Mouse (Mus musculus): ENCODE measurements around the gene Shank2. TPM values are rescaled to one million over a fixed set of nuclear protein-coding genes. Genes with fewer than 3 reads are reported as not detected.

The Shank2 gene
- polyA plus RNA-seq, 1 experiment from 2014 or later: 9.7 TPM

GRCm38 (mm10) chr7:144160646-144161249 is 159.0 kb downstream of the Shank2 start:
- H3K4me3 ChIP-seq (replicated peaks; ENCODE audit: low read length): no peak overlapping the region
- H3K36me3 ChIP-seq (ENCODE audit: control insufficient read depth, insufficient read depth): no peaks in the 10 kb centered on the region
- H3K9ac ChIP-seq (replicated peaks; ENCODE audit: low read depth, low read length): no peak overlapping the region
- peak overlapping the region; percentile 76 for H3K27ac ChIP-seq (ENCODE audit: low read length)
- no peaks in the 10 kb centered on the region for H3K9me3 ChIP-seq (ENCODE audit: control insufficient read depth, low read length)
- H3K4me2 ChIP-seq (ENCODE audit: low read length): no peak overlapping the region
- H3K4me1 ChIP-seq (replicated peaks; ENCODE audit: control insufficient read depth, insufficient read depth, low read length): peaks cover 25% of the 10 kb centered on the region
- H3K27me3 ChIP-seq (replicated peaks; ENCODE audit: control insufficient read depth, insufficient read depth, low read length): no peaks in the 10 kb centered on the region
- WGBS: 74% methylated on average over 15 of the region's 15 CpGs
- peak; percentile 70 for ATAC-seq

GRCm38 (mm10) chr7:144170272-144170671 is 168.5 kb downstream of the Shank2 start:
- WGBS: 64% methylated on average over 5 of the region's 5 CpGs
- Histone ChIP-seq H3K9ac (replicated peaks; ENCODE audit: low read depth, low read length) (no peak overlapping the region), H3K4me2 (ENCODE audit: low read length) (no peak overlapping the region), H3K4me1 (replicated peaks; ENCODE audit: control insufficient read depth, insufficient read depth, low read length) (peaks cover 20% of the 10 kb centered on the region), H3K4me3 (replicated peaks; ENCODE audit: low read length) (no peak overlapping the region), H3K36me3 (ENCODE audit: control insufficient read depth, insufficient read depth) (no peaks in the 10 kb centered on the region), H3K9me3 (ENCODE audit: control insufficient read depth, low read length) (no peaks in the 10 kb centered on the region), H3K27ac (ENCODE audit: low read length) (no peak overlapping the region), H3K27me3 (replicated peaks; ENCODE audit: control insufficient read depth, insufficient read depth, low read length) (no peaks in the 10 kb centered on the region)
- no peak for ATAC-seq

GRCm38 (mm10) chr7:144170686-144171085 is 169.0 kb downstream of the Shank2 start:
- Histone ChIP-seq H3K4me3 (replicated peaks; ENCODE audit: low read length) (no peak overlapping the region), H3K27me3 (replicated peaks; ENCODE audit: control insufficient read depth, insufficient read depth, low read length) (no peaks in the 10 kb centered on the region), H3K27ac (ENCODE audit: low read length) (no peak overlapping the region), H3K4me1 (replicated peaks; ENCODE audit: control insufficient read depth, insufficient read depth, low read length) (peaks cover 22% of the 10 kb centered on the region), H3K36me3 (ENCODE audit: control insufficient read depth, insufficient read depth) (no peaks in the 10 kb centered on the region), H3K9ac (replicated peaks; ENCODE audit: low read depth, low read length) (no peak overlapping the region), H3K4me2 (ENCODE audit: low read length) (no peak overlapping the region), H3K9me3 (ENCODE audit: control insufficient read depth, low read length) (no peaks in the 10 kb centered on the region)
- 69% methylated on average over 9 of the region's 9 CpGs for WGBS
- no peak for ATAC-seq

GRCm38 (mm10) chr7:144173869-144174268 is 172.1 kb downstream of the Shank2 start:
- no peak overlapping the region for H3K4me2 ChIP-seq (ENCODE audit: low read length)
- no peaks in the 10 kb centered on the region for H3K27me3 ChIP-seq (replicated peaks; ENCODE audit: control insufficient read depth, insufficient read depth, low read length)
- no peak overlapping the region for H3K4me3 ChIP-seq (replicated peaks; ENCODE audit: low read length)
- no peaks in the 10 kb centered on the region for H3K9me3 ChIP-seq (ENCODE audit: control insufficient read depth, low read length)
- H3K4me1 ChIP-seq (replicated peaks; ENCODE audit: control insufficient read depth, insufficient read depth, low read length): peaks cover 38% of the 10 kb centered on the region
- ATAC-seq: no peak; the same call in 1 of the 2 replicates
- no peaks in the 10 kb centered on the region for H3K36me3 ChIP-seq (ENCODE audit: control insufficient read depth, insufficient read depth)
- peak overlapping the region; percentile 56 for H3K27ac ChIP-seq (ENCODE audit: low read length)
- WGBS: 85% methylated on average over 6 of the region's 6 CpGs
- H3K9ac ChIP-seq (replicated peaks; ENCODE audit: low read depth, low read length): no peak overlapping the region

- H3K9ac ChIP-seq (replicated peaks; ENCODE audit: low read depth, low read length): no peak overlapping the region
- WGBS: 65% methylated on average over 14 of the region's 14 CpGs
- H3K4me3 ChIP-seq (replicated peaks; ENCODE audit: low read length): no peak overlapping the region
- H3K36me3 ChIP-seq (ENCODE audit: control insufficient read depth, insufficient read depth): no peaks in the 10 kb centered on the region
- H3K27ac ChIP-seq (ENCODE audit: low read length): peak overlapping the region; percentile 56
- no peaks in the 10 kb centered on the region for H3K9me3 ChIP-seq (ENCODE audit: control insufficient read depth, low read length)
- peaks cover 38% of the 10 kb centered on the region for H3K4me1 ChIP-seq (replicated peaks; ENCODE audit: control insufficient read depth, insufficient read depth, low read length)
- H3K4me2 ChIP-seq (ENCODE audit: low read length): peak overlapping the region; percentile 12; the same call in 1 of the 2 replicates
- no peaks in the 10 kb centered on the region for H3K27me3 ChIP-seq (replicated peaks; ENCODE audit: control insufficient read depth, insufficient read depth, low read length)
- ATAC-seq: peak; percentile 41; the same call in 1 of the 2 replicates
These were observed 172.6 kb downstream of the Shank2 start for GRCm38 (mm10) chr7:144174329-144174728.

GRCm38 (mm10) chr7:144175025-144175424 is 173.3 kb downstream of the Shank2 start:
- peak overlapping the region; percentile 85 for H3K9ac ChIP-seq (replicated peaks; ENCODE audit: low read depth, low read length)
- peak overlapping the region; percentile 59 for H3K4me3 ChIP-seq (replicated peaks; ENCODE audit: low read length)
- peak overlapping the region; percentile 77 for H3K4me2 ChIP-seq (ENCODE audit: low read length)
- ATAC-seq: no peak
- peaks cover 38% of the 10 kb centered on the region for H3K4me1 ChIP-seq (replicated peaks; ENCODE audit: control insufficient read depth, insufficient read depth, low read length)
- 22% methylated on average over 7 of the region's 7 CpGs for WGBS
- no peaks in the 10 kb centered on the region for H3K27me3 ChIP-seq (replicated peaks; ENCODE audit: control insufficient read depth, insufficient read depth, low read length)
- peak overlapping the region; percentile 92 for H3K27ac ChIP-seq (ENCODE audit: low read length)
- H3K9me3 ChIP-seq (ENCODE audit: control insufficient read depth, low read length): no peaks in the 10 kb centered on the region
- H3K36me3 ChIP-seq (ENCODE audit: control insufficient read depth, insufficient read depth): no peaks in the 10 kb centered on the region

GRCm38 (mm10) chr7:144175481-144176233 is 173.9 kb downstream of the Shank2 start:
- peak; percentile 80 for ATAC-seq
- H3K4me1 ChIP-seq (replicated peaks; ENCODE audit: control insufficient read depth, insufficient read depth, low read length): peaks cover 35% of the 10 kb centered on the region
- no peaks in the 10 kb centered on the region for H3K36me3 ChIP-seq (ENCODE audit: control insufficient read depth, insufficient read depth)
- H3K9ac ChIP-seq (replicated peaks; ENCODE audit: low read depth, low read length): peak overlapping the region; percentile 85
- H3K27me3 ChIP-seq (replicated peaks; ENCODE audit: control insufficient read depth, insufficient read depth, low read length): no peaks in the 10 kb centered on the region
- under 1% methylated on average over 40 of the region's 40 CpGs for WGBS
- H3K9me3 ChIP-seq (ENCODE audit: control insufficient read depth, low read length): no peaks in the 10 kb centered on the region
- peak overlapping the region; percentile 59 for H3K4me3 ChIP-seq (replicated peaks; ENCODE audit: low read length)
- H3K4me2 ChIP-seq (ENCODE audit: low read length): peak overlapping the region; percentile 77
- H3K27ac ChIP-seq (ENCODE audit: low read length): peak overlapping the region; percentile 92

GRCm38 (mm10) chr7:144176234-144176730 is 174.6 kb downstream of the Shank2 start:
- Histone ChIP-seq H3K9ac (replicated peaks; ENCODE audit: low read depth, low read length) (peak overlapping the region; percentile 85), H3K27ac (ENCODE audit: low read length) (peak overlapping the region; percentile 92), H3K9me3 (ENCODE audit: control insufficient read depth, low read length) (no peaks in the 10 kb centered on the region), H3K4me1 (replicated peaks; ENCODE audit: control insufficient read depth, insufficient read depth, low read length) (peaks cover 31% of the 10 kb centered on the region), H3K27me3 (replicated peaks; ENCODE audit: control insufficient read depth, insufficient read depth, low read length) (no peaks in the 10 kb centered on the region), H3K36me3 (ENCODE audit: control insufficient read depth, insufficient read depth) (no peaks in the 10 kb centered on the region), H3K4me3 (replicated peaks; ENCODE audit: low read length) (peak overlapping the region; percentile 59), H3K4me2 (ENCODE audit: low read length) (peak overlapping the region; percentile 77)
- no peak for ATAC-seq
- WGBS: 73% methylated on average over 3 of the region's 3 CpGs

- WGBS: 88% methylated on average over 6 of the region's 6 CpGs
- ATAC-seq: no peak
- H3K4me3 ChIP-seq (replicated peaks; ENCODE audit: low read length): no peak overlapping the region
These were observed 177.7 kb downstream of the Shank2 start for GRCm38 (mm10) chr7:144179436-144179835.

More at GRCm38 (mm10) chr7:144179436-144179835, 177.7 kb downstream of the Shank2 start:
- H3K36me3 ChIP-seq (ENCODE audit: control insufficient read depth, insufficient read depth): no peaks in the 10 kb centered on the region
- no peak overlapping the region for H3K4me2 ChIP-seq (ENCODE audit: low read length)
- H3K27ac ChIP-seq (ENCODE audit: low read length): no peak overlapping the region
- no peak overlapping the region for H3K9ac ChIP-seq (replicated peaks; ENCODE audit: low read depth, low read length)
- no peaks in the 10 kb centered on the region for H3K9me3 ChIP-seq (ENCODE audit: control insufficient read depth, low read length)
- H3K27me3 ChIP-seq (replicated peaks; ENCODE audit: control insufficient read depth, insufficient read depth, low read length): no peaks in the 10 kb centered on the region
- H3K4me1 ChIP-seq (replicated peaks; ENCODE audit: control insufficient read depth, insufficient read depth, low read length): peaks cover 25% of the 10 kb centered on the region
